Mouse (Mus musculus) naive thymus-derived CD4-positive, alpha-beta T cell, adult 2 months (primary cell): ENCODE data around the gene Simc1.

Source experiments
- DNase-seq: peaks from one replicate; pipeline ENCODE4 v3.0.0-alpha.2; 2011; ENCODE audit warnings: low read depth

Simc1 gene

DNA sequence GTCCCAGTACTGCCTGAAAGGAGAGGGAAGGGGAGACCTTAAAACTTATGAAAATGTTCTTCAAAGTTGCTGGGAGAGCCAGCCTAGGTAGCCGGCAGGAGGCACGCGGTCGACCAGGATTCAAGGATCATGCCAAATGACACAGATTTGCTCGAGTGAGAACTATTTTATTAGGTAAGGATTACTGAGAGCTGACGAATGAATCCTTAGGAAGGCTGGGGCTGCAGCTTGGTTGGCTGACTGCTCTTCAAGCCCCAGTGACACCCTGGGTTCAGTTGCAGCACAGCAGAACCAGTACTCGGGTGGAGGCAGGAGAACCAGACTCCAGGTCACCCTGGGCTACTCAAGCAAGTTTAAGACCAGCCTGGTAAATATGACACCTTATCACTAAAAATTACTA lies 44.5 kb downstream of the Simc1 start:
- DNase-seq, result no peak

DNA sequence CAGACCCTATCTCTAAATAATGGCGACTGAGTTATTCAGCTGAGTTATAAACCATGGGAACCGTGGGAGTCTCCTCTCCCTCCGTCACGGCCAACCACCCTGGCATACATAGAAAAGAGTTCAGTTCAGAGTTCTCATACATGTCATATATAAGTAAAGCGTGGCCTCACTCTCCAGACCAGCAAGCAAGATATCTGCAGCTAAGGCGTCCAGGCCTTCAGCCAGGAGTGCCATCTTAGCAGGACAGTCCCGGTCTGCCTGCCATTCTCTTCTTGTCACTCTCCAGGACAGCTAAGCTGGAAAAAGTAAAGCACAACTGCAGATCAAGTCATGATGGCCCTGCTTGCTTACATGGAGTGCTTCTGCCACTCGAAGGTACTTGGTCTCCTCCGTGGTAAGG lies 52.6 kb downstream of the Simc1 start:
- no peak for DNase-seq

DNA sequence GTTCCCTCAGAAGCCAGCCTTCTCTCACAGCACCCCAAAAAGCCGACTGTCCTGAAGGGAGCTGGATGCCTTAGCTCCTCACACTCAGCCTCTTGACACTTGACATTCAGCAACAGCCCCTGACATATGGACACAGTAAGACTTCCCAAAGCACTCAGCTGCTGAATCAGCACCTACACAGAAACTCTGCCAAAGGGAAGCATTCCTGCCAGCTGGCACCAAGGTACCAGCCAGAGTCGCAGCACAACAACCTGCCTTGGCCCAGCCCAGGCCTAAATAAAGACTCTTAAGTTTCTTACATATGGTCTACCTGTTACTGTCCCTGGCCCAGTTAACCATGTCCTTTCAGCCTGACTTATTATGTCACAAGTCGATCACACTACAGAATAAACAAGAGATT lies 53.2 kb downstream of the Simc1 start:
- DNase-seq, result no peak

DNA sequence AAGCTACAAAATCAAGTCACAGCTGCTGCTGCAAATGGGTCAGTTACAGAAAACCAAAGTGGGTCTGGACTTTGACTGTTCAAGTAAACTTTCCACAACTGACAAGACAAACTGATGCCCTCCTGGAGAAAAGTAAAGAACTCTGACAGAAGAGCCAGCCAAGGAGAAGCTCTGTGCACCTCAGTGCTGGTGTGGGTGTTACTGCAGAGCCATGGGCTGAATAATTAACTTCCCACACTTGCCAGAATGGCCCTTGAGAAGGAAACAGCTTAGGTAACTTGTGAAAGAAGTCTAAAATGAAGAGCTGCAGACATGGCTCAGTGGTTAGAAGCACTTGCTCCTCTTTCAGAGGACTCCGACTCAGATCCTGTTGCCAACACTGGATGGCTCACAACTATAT lies 54.1 kb downstream of the Simc1 start:
- no peak for DNase-seq

DNA sequence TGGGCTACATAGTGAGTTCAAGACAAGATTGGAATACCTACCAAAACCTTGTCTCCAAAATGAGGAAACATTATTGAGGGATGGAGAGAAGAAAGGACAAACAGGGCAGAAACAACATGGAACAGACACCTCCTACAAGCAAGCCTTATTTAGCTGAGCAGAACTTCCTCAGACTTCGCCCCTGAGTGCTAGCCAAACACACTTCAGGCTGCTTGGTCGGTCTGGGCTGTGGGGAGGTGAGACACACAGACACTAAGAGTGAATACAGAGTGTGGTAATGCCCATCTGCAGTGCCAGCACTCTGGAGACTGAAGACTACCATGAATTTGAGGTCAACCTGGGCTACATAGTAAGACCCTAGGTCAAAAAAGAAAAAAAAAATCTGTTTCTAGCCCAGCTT lies 56.1 kb downstream of the Simc1 start:
- no peak for DNase-seq

DNA sequence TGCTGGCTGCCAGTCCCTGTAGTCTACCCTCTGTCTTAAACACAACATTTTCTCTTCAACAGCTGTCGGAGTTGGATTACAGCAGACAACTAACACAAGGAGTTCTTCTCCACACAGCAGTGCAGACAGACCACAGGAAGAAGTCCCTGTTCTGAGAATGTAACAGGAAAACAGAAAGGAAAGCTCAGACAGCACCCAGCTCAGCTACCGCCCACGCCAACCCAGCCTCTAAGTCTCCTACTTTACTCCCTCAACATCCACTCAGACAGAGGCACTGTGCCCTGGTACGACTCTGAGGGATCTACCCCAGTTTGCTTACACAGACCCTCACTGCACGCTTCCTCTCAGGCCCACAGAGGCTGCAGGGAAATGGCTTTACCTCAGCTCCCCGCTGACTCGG lies 57.0 kb downstream of the Simc1 start:
- no peak for DNase-seq

DNA sequence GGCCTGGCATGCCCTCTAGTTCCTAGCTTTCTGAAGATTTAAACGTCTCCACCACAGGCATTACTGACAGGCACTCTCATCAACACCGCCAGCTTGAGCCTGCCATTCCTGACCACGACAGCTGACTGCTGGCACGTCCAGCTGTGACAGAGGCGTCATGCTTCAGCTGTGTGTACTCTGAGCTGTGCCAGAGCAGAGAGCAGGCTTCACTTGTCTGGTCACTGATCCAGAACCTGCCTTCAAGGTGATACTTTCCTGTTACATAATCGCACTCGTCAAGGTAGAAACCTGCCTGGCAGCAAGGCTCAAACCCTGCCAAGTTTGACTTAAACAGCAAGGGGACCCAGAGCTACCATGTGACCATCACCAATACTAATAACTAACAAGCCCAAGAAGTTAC lies 59.0 kb downstream of the Simc1 start:
- no peak for DNase-seq

DNA sequence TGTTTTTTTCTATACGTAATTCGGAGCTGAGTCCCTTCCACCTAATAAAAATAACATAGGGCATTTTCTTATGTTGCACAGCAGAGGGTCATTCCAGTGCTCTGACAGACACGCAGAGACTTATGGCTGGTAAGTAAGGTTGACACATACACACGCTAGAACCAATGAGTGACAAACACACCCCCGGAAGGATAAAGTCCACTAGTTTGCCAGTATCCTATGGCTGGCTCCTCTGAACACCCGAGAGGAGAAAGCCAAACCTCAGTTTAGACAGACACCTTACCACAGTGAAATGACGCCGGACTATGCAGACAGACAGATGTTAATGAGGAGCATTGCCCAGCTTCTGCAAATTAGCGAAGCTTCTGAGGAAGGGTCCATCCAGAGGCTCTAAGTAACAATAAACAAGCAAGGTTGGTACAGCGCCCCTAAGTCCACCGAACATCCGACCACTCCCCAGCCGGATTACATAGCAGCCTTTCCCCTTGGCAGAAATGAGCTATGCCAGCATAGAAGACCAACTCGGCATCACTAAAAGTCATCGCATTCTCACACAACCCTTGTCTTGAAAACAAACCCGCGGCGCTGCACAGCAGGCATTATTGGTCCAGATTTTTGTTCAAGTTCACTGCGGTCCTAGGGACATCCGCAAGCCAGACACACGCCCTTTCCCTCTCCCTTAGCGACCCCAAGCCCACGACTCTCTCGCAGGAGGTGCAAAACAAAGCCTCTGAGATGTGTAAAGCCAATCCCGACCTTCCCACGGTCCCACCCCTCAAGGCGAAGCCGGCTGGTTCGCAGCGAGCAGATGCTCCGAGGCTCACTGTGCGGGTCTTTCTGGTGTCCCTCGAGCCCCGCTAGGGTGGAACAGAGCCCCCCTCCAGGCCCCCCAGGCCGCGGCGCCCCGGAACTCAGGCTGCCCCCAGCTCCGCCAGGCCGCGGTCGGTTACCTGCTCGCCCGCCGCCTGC lies 60.9 kb downstream of the Simc1 start:
- peak; percentile 45 for DNase-seq

DNA sequence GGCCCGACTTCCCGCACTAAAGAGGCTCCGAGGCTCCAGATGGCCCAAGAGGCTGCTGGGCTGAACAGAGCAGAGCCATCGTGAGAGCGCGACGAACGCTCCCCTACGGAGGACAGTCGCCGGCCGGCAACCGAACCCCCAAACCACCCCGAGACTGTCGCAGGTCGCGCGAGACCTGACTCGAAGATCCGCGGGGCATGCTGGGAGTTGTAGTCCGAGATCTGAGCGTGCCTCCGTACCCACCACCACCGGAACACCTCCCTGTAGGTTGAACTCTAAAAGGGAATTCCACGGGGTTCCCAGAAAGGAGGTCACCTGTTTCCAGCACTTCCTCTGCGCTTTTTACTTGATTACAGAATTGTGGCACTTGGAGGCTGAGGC lies 61.6 kb downstream of the Simc1 start, which contains the start of gene 4833439L19Rik:
Gene 4833439L19Rik, minus strand, starts transcription at position 235 of the 381 bp plus-strand sequence.
- peak; percentile 94 for DNase-seq

DNA sequence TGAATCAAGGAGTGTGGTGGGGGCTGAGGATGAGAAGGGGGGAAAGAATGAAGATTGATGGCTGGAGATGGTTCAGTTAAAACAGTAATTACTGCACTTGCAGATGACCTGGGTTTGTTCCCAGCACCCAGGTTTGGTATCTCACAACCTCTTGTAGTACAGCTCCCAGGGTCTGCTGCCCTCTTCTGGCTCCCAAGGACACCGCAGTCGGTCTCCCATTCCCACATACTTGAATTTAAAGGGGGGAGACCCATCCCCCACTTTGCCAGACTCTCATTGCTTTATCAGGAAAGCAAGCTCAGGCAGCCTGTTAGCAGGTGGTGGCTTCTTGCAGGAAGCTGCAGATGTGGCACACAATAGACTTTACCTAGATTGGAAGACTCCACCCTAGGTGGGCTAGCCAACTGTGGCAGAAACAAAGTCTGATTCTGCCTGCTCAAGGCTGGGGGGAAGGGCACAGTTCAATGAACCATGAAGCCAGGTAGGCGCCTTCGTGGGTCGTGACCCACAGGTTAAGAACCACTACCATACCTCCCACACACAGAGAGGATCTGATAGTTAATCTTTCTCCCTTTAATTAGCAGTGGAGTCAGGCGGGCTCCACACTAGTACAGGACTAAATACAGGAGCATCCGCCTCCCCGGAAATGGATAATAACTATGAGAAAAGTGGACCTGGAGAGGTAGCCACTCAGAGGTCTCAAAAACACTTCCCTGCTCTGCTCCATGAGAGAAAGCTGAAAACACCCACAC lies 62.2 kb downstream of the Simc1 start:
- DNase-seq, result no peak

DNA sequence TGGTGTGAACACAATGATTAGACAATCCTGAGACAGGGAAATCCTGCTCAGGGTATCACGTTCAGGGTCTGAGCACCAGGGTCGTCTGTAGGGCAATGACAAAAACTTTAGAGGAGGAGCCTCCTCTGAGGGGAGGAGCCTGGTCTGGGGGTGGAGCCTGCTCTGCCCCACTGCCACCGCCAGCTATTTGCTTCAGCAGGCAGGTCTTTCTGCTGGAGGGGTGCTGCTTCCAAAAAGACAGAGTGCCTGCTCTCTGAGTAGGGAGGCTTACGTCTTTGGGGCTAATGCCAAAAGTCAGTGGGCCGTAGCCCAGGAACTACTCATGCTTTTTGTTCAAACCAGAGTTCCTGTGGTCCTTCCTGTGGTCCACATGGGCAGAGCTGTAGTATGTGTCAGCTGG lies 64.8 kb downstream of the Simc1 start:
- no peak for DNase-seq

DNA sequence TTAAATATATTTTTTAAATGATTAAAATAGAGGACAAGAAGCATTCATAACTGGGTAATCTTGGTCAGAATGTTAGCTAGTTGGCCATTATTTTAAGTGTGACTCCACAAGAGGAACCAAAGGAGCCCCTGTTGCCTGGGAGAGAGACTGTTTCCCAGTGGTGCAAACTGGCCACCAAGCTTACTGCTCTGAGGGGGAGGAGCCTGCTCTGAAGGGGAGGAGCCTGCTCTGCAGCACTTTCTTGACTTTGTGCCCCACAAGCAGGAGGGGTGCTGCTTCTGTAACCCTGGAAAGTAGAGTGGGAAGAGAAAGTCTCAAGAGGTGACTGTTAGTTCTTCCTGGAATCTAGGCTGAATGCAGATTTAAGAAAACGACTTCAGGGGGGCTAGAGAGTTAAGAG lies 65.7 kb downstream of the Simc1 start:
- no peak for DNase-seq

DNA sequence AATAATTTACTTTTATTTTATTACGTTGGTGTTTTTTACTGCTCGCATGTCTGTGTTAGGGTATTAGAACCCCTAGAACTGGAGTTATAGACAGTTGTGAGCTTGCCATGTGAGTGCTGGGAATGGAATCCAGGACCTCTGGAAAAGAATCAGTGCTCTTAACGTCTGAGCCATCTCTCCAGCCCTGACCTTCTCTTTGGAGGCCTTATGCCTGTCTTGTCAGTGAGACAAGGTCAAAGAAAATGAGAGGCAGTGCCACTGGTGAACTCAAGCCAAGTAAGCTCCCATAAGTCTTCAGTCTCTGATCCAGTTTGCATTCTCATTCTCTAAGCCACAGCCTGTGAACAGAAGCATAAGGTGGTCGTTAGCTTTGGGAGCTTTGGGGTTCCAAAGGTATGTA lies 67.2 kb downstream of the Simc1 start:
- DNase-seq, result no peak

DNA sequence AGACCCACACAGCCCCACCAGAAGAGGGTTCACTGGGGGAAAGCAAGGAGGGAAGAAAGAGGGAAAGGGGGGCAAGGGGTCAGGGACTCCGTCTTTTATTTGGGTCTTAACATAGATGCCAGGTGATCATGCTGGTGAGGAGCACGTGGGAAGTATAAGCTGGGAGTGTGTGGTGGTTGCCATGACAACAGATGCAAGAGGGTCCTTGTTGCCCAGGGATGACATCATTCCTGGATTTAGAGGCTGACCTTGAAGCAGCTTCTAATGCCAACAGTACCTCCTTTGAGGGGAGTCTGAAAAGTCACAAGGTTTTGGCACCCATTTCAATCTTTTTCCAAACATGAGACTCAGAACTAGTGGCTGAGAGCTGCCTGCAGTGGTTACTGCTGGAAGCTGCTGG lies 68.1 kb downstream of the Simc1 start:
- DNase-seq, result no peak

DNA sequence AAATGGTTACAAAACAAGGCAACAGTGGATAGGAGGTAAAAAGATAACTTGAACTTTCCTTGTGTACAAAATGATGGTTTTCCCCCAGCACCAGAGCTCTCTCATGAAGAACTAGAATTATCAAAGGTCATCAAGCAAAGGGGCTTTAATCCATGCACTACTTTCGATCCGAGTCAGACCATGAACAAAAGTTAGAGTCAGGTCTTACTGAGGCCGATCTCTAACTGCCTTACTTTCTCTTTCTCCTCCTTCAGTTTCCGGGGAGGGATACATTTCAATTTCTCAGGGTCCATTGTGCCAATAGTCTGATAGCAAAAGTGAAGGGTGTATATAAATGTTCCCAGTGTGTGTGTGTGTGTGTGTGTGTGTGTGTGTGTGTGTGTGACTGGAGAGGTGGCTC lies 69.0 kb downstream of the Simc1 start:
- DNase-seq, result no peak

DNA sequence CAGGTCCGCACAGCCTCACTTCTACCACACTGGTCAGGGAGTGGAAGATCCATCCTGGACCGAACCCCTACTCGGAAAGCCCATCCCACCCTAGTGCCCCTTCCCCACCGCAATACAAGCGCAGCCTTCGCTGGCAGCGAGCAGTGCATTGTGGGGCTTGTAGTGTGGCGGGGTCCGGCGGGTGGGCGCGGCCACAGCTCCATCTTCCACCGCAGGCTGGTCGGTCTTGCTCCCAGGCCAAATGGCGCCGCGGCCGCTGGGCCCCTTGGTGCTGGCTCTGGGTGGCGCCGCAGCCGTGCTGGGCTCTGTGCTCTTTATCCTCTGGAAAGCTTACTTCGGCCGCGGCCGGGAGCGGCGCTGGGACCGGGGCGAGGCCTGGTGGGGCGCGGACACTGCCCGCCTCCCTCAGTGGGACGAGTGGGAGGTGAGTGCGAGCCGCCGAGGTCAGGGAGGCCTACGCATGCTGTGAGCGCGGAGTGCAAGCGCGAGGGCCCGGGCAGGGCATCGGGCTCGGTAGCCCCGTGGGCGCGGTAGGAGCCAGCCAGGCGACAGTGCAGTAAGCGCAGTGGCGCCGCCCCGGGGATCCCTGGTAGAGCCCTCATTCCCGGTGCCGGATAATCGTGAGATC lies 71.4 kb downstream of the Simc1 start, which contains the start of gene Arl10:
Gene Arl10, plus strand, starts transcription at position 162 of the 628 bp plus-strand sequence.
- peak; percentile 47 for DNase-seq

DNA sequence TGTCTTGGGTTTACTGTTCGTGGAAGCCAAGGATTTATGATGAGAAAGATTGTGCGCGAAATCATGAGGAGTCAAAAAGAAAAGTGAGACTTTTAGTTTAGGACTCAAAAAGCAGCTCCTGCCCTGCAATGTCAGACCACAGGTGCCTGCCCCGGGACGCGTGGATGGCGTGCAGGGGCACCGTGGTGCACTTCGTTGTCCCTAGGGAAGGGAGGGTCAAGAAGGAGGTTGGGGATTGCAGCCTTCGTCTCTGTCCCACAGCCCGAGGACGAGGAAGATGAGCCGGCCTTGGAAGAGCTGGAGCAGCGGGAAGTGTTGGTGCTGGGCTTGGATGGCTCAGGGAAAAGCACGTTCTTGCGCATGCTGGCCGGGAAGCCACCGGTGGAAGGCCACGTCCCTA lies 71.9 kb downstream of the Simc1 start:
- DNase-seq, result no peak

DNA sequence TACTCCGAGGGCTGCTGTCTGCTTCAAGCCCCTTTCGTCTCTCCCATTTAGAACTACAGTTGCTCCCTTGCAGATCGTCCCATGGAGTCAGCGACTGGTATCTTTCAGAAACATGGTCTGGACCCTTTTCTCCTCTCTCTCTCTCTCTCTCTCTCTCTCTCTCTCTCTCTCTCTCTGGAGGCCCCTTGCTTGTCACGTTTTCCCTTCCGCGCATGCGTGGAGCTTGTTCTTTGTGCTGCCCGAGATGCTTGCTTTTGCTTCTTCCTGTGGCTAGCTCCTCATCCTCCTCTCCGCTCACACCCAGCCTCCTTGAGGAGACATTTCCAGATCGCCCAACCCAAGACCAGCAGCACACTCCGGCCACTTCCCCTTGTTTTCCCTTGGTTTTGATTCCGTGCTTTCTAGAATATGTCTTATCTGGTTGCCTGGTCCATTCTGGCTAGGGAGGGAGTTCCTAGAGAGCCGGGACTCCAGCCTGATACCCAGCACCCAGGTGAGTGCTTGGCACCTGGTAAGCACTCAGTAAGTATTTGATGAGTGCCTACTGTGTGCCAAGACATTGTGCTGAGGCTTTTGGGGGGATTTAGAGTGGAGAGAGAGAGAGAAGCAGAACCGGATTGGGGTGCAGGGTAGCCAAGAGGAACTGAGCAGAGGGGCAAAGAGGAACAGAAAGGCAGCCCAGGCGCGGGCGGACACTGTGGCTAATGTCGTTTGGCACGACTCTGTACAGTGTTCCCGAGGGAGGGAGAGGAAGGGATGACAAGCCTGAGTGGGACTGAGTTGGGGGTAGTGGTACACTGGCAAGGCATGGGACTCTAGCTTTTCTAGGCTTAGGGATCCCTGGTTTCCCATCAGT lies 74.3 kb downstream of the Simc1 start:
- DNase-seq, result no peak

DNA sequence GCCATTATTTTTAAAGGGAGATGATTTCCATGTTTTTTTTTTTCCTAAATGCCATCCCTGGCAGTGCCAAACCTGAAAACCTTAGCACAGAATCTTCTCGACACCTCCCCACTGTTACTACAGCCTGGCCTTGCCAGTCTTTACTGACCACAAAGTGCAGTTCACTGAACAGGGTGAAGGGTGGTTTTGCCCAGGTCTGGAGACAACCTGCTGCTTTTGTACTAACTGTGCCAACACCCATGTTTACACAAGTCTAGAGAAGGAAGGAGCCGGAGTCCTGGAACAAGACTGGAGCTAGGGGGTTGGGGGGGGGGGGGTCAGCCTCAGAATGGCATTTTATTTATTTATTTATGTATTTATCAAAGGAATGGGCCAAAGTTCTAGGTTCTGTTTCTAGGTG lies 77.8 kb downstream of the Simc1 start:
- no peak for DNase-seq

DNA sequence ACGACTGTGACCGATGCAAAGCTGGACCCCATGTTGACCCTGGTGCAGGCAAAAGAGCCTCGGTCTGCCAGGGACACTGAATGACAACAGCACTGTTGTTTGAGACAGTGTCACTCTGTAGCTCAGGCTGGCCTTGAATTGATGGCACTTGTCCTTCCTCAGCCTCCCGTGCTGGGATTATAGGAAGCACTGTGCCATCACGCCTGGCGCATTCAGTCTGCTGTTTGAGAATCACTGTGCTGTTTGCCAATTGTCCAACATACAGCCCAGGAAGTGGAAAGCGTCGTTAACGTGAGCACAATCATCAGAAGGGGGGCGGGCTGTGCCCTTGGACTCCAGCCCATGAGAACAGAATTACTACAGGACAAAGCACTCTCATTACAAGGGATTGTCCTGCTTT lies 78.5 kb downstream of the Simc1 start:
- no peak for DNase-seq

DNA sequence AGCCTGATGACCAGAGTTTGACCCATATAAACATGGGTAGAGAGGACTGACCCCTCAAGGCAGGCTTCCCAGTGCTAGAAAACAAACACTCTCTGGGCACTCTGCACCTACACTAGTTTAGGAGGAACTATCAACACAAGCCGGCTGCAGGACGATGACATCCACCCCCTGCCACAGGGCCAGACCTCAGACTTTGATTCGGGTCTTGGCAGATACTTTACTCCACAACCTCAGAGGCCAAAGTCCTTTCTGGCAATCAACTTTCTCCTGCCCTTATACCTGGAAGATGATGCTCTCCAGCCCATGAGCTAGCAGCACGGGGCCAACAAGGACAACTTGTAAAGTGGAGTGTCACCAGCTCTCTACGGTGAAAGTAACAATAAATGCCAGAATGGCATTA lies 79.3 kb downstream of the Simc1 start:
- no peak for DNase-seq

DNA sequence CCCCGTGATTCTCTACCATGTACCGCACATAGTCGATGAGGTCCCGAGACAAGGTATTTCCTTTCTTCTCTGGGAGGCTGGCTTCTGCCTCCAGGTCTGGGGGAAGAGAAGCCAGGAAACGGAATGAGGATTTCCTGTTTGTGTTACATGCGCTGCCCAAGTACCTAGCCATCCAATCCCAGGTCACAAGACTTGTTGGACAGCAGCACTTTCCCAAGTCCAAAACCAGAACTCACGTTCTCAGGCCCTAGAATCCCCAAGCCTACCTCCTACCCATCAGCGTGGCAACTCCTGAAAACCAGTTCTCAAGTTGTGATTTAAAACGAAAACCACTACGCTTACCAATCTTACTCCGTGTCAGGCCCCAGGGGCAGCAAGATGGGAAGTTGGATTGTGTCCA lies 82.3 kb downstream of the Simc1 start:
- DNase-seq, result no peak
